Mouse (Mus musculus) limb, embryonic 15.5 days (tissue): ENCODE results near the gene Tnnt3. TPM values are rescaled to one million over a fixed set of nuclear protein-coding genes. Genes with fewer than 3 reads are reported as not detected.
A peak's percentile ranks its signal among the peaks of the same experiment; 100 is the strongest.

Source experiments
- ATAC-seq: fragments of 200-750 bp; cut with Nextera tagmentation; 2 replicates; pipeline ENCODE4 v1.8.0; 2017; ENCODE audit warnings: low read depth, moderate TSS enrichment; ENCODE audit not compliant: insufficient number of reproducible peaks, low FRiP score, low TSS enrichment
- H3K27ac ChIP-seq: fragments of 300-500 bp; sonication (generic); 2 replicates; pipeline ENCODE4 v1.5.1; 2015; ENCODE audit warnings: moderate library complexity, mild to moderate bottlenecking, inconsistent platforms
- H3K27me3 ChIP-seq: fragments of 300-500 bp; sonication (generic); 2 replicates; pipeline ENCODE4 v1.6.1; 2015; ENCODE audit warnings: inconsistent platforms
- H3K36me3 ChIP-seq: fragments of 300-500 bp; sonication (generic); 2 replicates; pipeline ENCODE4 v1.6.1; 2015; ENCODE audit warnings: inconsistent platforms
- H3K4me1 ChIP-seq: fragments of 300-500 bp; sonication (generic); 2 replicates; pipeline ENCODE4 v1.6.1; 2015; ENCODE audit warnings: inconsistent platforms
- H3K4me2 ChIP-seq: fragments of 300-500 bp; sonication (generic); 2 replicates; pipeline ENCODE4 v1.6.1; 2015; ENCODE audit warnings: mild to moderate bottlenecking, inconsistent platforms
- H3K4me3 ChIP-seq: fragments of 300-500 bp; sonication (generic); 2 replicates; pipeline ENCODE4 v1.5.1; 2015; ENCODE audit warnings: mild to moderate bottlenecking, inconsistent platforms
- H3K9ac ChIP-seq: fragments of 300-500 bp; sonication (generic); 2 replicates; pipeline ENCODE4 v1.6.1; 2015; ENCODE audit warnings: inconsistent platforms
- H3K9me3 ChIP-seq: fragments of 300-500 bp; sonication (generic); 2 replicates; pipeline ENCODE4 v1.6.1; 2016; ENCODE audit warnings: inconsistent platforms
- WGBS: fragments of 180-500 bp; shearing (Covaris S2); methylation state at CpG from one replicate; pipeline ENCODE4 v1.1.7; 2015; 5-methylcytosine and 5-hydroxymethylcytosine counted together
- polyA plus RNA-seq: library from polyadenylated mRNA; unstranded; fragments of >200 nt; fragmentation: Nextera tagmentation; extraction: Ambion mirVana; gene quantifications from 2 replicates; pipeline ENCODE4 v1.2.1, GENCODE M21; 2015

Tnnt3 gene
- polyA plus RNA-seq, 1 experiment from 2014 or later: 154 TPM

DNA sequence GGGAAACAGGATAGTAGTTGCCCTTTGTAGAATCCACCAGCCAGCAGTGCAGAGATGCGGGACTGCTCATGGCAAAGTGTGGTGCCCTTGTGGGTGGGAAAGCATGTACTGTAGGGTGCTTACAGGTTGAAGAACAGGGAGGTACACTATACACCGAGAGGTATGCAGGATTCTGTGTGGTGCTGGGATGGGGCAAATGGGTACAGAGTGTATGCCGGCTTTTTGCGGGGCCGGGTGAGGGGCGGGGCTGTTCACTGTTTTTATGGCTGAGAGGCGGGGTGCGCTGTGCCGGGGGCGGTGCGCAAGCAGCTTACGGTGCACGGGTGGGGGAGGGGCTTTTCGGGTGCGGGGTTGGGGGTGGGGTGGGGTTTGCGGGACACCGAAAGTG, 34.0 kb downstream of the Tnnt3 start, which contains the start of gene Mrpl23:
Gene Mrpl23 (plus strand): TSS at position 16 of the 388 bp plus-strand sequence.
- H3K36me3 ChIP-seq: no peaks in the 10 kb centered on the region
- H3K27me3 ChIP-seq: no peaks in the 10 kb centered on the region
- WGBS: 2% methylated on average over 15 of the region's 17 CpGs
- ATAC-seq: peak; percentile 63
- peak within 1 kb of the TSS; percentile 52 for H3K4me3 ChIP-seq
- peaks cover 63% of the 10 kb centered on the region for H3K4me1 ChIP-seq
- H3K9me3 ChIP-seq: no peaks in the 10 kb centered on the region
- H3K9ac ChIP-seq: peak within 1 kb of the TSS; percentile 75
- H3K27ac ChIP-seq: peak within 1 kb of the TSS; percentile 97
- H3K4me2 ChIP-seq: peak within 1 kb of the TSS; percentile 71

- Histone ChIP-seq H3K9ac (peak overlapping the region; percentile 75), H3K4me2 (peak overlapping the region; percentile 71), H3K27ac (peak overlapping the region; percentile 97), H3K4me3 (peak overlapping the region; percentile 52), H3K27me3 (no peaks in the 10 kb centered on the region), H3K4me1 (peaks cover 64% of the 10 kb centered on the region), H3K9me3 (no peaks in the 10 kb centered on the region), H3K36me3 (no peaks in the 10 kb centered on the region)
- ATAC-seq: peak; percentile 68
- WGBS: 2% methylated on average over 43 of the region's 44 CpGs
These were observed 34.6 kb downstream of the Tnnt3 start for GRCm38 (mm10) chr7:142533059-142533855.

GRCm38 (mm10) chr7:142535116-142535515, 36.5 kb downstream of the Tnnt3 start:
- H3K9ac ChIP-seq: no peak overlapping the region
- H3K4me2 ChIP-seq: no peak overlapping the region
- no peaks in the 10 kb centered on the region for H3K9me3 ChIP-seq
- peak overlapping the region; percentile 97 for H3K27ac ChIP-seq
- no peak overlapping the region for H3K4me3 ChIP-seq
- WGBS: 32% methylated on average over 4 of the region's 4 CpGs
- H3K27me3 ChIP-seq: no peaks in the 10 kb centered on the region
- H3K36me3 ChIP-seq: no peaks in the 10 kb centered on the region
- no peak for ATAC-seq
- peaks cover 77% of the 10 kb centered on the region for H3K4me1 ChIP-seq

- Histone ChIP-seq H3K4me2 (no peak overlapping the region), H3K9ac (no peak overlapping the region), H3K27me3 (no peaks in the 10 kb centered on the region), H3K9me3 (no peaks in the 10 kb centered on the region), H3K4me1 (peaks cover 81% of the 10 kb centered on the region), H3K4me3 (no peak overlapping the region), H3K36me3 (no peaks in the 10 kb centered on the region), H3K27ac (peak overlapping the region; percentile 97)
- WGBS: 95% methylated on average over 5 of the region's 5 CpGs
- no peak for ATAC-seq
These were observed 37.2 kb downstream of the Tnnt3 start for GRCm38 (mm10) chr7:142535832-142536231.

- Histone ChIP-seq H3K4me2 (no peak overlapping the region), H3K36me3 (no peaks in the 10 kb centered on the region), H3K4me1 (peaks cover 86% of the 10 kb centered on the region), H3K27ac (peak overlapping the region; percentile 92), H3K27me3 (no peaks in the 10 kb centered on the region), H3K9ac (no peak overlapping the region), H3K9me3 (no peaks in the 10 kb centered on the region), H3K4me3 (no peak overlapping the region)
- 38% methylated on average over 5 of the region's 5 CpGs for WGBS
- no peak for ATAC-seq
These were observed 38.5 kb downstream of the Tnnt3 start for GRCm38 (mm10) chr7:142537181-142537580.

DNA sequence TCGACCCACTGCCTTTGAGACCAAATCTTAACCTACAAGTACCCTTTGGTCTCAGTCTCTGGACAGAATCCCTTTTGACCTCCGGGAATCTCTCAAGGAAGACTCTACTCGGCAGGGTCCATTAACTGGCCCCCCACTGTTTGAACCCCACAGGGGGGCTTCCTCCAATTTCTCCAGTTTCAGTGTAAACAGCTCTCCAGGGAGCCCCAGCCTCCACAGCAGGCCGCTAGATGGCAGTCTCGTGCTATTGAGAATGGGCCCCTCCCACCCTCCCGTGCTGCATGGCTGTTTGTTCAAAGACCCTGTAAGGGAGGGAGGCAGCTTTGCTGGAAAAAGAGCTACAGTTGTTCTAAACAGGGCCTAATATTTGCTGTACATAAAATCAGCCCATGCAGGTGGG, 39.2 kb downstream of the Tnnt3 start:
- 3% methylated on average over 6 of the region's 6 CpGs for WGBS

GRCm38 (mm10) chr7:142538291-142538690, 39.7 kb downstream of the Tnnt3 start:
- WGBS: 10% methylated on average over 4 of the region's 4 CpGs
- Histone ChIP-seq H3K27ac (peak overlapping the region; percentile 92), H3K4me3 (no peak overlapping the region), H3K36me3 (no peaks in the 10 kb centered on the region), H3K4me1 (peaks cover 86% of the 10 kb centered on the region), H3K9ac (no peak overlapping the region), H3K4me2 (no peak overlapping the region), H3K9me3 (no peaks in the 10 kb centered on the region), H3K27me3 (no peaks in the 10 kb centered on the region)
- ATAC-seq: peak; percentile 26; the same call in 1 of the 2 replicates

More for the DNA sequence above, 39.2 kb downstream of the Tnnt3 start:
- H3K36me3 ChIP-seq: no peaks in the 10 kb centered on the region
- no peak overlapping the region for H3K4me3 ChIP-seq
- H3K4me2 ChIP-seq: no peak overlapping the region
- no peak overlapping the region for H3K9ac ChIP-seq
- peaks cover 86% of the 10 kb centered on the region for H3K4me1 ChIP-seq
- peak; percentile 55; the same call in 1 of the 2 replicates for ATAC-seq
- H3K9me3 ChIP-seq: no peaks in the 10 kb centered on the region
- no peaks in the 10 kb centered on the region for H3K27me3 ChIP-seq
- peak overlapping the region; percentile 92 for H3K27ac ChIP-seq

- peak overlapping the region; percentile 92 for H3K27ac ChIP-seq
- H3K9me3 ChIP-seq: no peaks in the 10 kb centered on the region
- no peak overlapping the region for H3K4me3 ChIP-seq
- H3K27me3 ChIP-seq: no peaks in the 10 kb centered on the region
- WGBS: 18% methylated on average over 6 of the region's 6 CpGs
- no peak overlapping the region for H3K9ac ChIP-seq
- H3K4me1 ChIP-seq: peaks cover 86% of the 10 kb centered on the region
- no peaks in the 10 kb centered on the region for H3K36me3 ChIP-seq
- no peak for ATAC-seq
- no peak overlapping the region for H3K4me2 ChIP-seq
These were observed 40.1 kb downstream of the Tnnt3 start for GRCm38 (mm10) chr7:142538766-142539165.

DNA sequence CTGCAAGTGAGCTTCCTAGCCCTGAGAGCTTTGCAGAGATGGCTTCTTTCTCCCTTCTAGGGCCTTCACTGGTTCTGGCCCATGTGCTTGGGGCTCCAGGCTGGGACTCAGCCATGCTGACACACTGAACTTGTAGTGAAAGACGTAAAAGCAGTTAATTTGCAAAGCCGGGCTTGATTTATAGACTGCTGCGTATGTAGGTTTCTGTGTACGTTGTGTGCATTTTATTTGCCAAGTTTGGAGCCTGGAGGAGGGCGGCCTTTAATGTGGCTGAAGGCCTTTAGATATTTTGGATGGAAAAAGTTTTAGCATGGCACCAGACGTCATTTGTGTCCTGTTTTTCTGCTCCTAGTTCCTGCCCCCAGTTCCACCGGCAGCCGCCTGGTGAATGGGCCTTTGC, 41.2 kb downstream of the Tnnt3 start:
- peaks cover 82% of the 10 kb centered on the region for H3K4me1 ChIP-seq
- WGBS: 14% methylated on average over 8 of the region's 8 CpGs
- H3K4me3 ChIP-seq: no peak overlapping the region

DNA sequence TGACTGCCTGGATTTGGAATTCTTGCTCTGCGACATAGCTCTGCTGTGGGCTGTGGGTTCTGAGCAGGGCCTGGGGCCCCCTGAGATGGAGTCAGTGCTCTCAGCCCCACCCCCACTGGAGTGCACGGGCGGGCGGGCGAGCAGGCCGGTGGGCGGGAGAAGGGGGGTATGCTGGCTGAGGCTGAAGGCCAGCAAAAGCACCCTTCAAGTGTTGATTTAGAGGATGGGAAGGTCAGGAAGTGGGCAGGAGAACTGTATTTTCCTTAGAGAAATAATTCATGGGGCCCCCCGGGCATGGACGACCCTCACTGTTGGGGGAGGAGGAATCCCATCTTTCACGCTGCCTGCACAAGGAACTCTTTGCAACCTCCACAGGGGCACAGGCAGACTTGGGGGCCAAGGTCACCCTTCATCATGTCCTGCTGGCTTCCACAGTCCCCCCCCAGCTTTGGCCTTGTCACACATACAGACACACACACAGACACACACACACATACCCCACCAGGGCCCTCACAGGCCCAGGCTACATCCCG, 44.2 kb downstream of the Tnnt3 start:
- Histone ChIP-seq H3K9me3 (no peaks in the 10 kb centered on the region), H3K36me3 (no peaks in the 10 kb centered on the region), H3K4me3 (no peak overlapping the region), H3K9ac (no peak overlapping the region), H3K27me3 (no peaks in the 10 kb centered on the region), H3K27ac (peak overlapping the region; percentile 92), H3K4me2 (0 out of 2 replicates have a peak overlapping the region, but pooled peaks have one; percentile 15), H3K4me1 (peaks cover 89% of the 10 kb centered on the region)
- 12% methylated on average over 11 of the region's 11 CpGs for WGBS
- ATAC-seq: no peak

More for the DNA sequence above, 41.2 kb downstream of the Tnnt3 start:
- H3K4me2 ChIP-seq: no peak overlapping the region
- H3K36me3 ChIP-seq: no peaks in the 10 kb centered on the region
- peak overlapping the region; percentile 92 for H3K27ac ChIP-seq
- H3K27me3 ChIP-seq: no peaks in the 10 kb centered on the region
- ATAC-seq: peak; percentile 36; the same call in 1 of the 2 replicates
- H3K9ac ChIP-seq: no peak overlapping the region
- H3K9me3 ChIP-seq: no peaks in the 10 kb centered on the region

DNA sequence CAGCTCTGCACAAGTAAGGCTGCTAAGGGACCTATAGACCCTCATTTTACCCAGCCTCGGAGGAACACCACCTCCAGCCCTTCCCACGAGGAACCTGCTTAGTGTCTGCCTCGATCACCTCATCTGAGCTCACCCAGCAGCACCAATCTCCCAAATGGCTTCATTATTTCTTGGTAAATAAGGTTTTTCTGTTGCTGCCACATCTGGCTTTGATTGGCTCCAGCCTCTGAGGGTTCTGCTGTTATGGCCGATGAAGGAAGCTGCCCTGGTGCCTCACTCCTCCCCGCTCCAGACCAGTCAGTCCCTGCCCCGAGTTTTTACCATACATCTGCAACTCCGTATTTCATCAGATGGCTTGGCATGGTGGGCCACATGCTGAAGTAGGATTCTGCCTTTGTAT, 47.3 kb downstream of the Tnnt3 start:
- peaks cover 87% of the 10 kb centered on the region for H3K4me1 ChIP-seq
- ATAC-seq: no peak
- H3K4me3 ChIP-seq: no peak overlapping the region
- H3K4me2 ChIP-seq: no peak overlapping the region
- H3K27ac ChIP-seq: peak overlapping the region; percentile 82
- H3K9me3 ChIP-seq: no peaks in the 10 kb centered on the region
- H3K27me3 ChIP-seq: no peaks in the 10 kb centered on the region
- H3K9ac ChIP-seq: no peak overlapping the region
- H3K36me3 ChIP-seq: no peaks in the 10 kb centered on the region
- WGBS: 38% methylated on average over 7 of the region's 7 CpGs

GRCm38 (mm10) chr7:142547874-142548273, 49.2 kb downstream of the Tnnt3 start:
- Histone ChIP-seq H3K9me3 (no peaks in the 10 kb centered on the region), H3K27me3 (no peaks in the 10 kb centered on the region), H3K4me3 (no peak overlapping the region), H3K36me3 (no peaks in the 10 kb centered on the region), H3K4me2 (no peak overlapping the region), H3K9ac (no peak overlapping the region), H3K27ac (peak overlapping the region; percentile 89), H3K4me1 (peaks cover 86% of the 10 kb centered on the region)
- peak; percentile 8; the same call in 1 of the 2 replicates for ATAC-seq
- 7% methylated on average over 2 of the region's 2 CpGs for WGBS
